Mouse (Mus musculus): Measurements from ENCODE around the gene AC141477.1. TPM values are rescaled to one million over a fixed set of nuclear protein-coding genes. Genes with fewer than 3 reads are reported as not detected.

AC141477.1 gene
- not detected in 2 replicates for polyA plus RNA-seq (2012; rRNA removed; ENCODE audit: low replicate concordance)

DNA sequence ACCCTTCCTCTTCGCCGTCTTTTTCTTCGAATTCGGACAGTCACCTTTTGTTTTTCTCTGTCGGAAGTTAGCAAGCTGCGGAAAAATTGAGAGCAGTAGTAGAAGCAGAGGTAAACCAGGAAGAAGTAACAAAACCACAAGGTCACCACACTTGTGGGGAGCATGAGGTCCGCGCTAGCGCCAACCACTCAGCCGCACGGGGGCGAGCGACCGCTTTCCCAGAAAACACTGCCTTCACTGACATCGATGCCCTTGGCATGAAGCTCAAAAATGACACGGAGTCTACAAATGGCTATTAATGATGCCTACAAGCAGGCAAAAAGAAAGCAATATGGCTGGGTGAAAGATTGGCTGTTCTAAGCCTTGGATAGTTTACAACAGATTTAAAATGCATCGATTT is at the start of gene AC141477.1:
Gene AC141477.1 (minus strand): TSS at position 164 of the 400 bp plus-strand sequence.

DNA sequence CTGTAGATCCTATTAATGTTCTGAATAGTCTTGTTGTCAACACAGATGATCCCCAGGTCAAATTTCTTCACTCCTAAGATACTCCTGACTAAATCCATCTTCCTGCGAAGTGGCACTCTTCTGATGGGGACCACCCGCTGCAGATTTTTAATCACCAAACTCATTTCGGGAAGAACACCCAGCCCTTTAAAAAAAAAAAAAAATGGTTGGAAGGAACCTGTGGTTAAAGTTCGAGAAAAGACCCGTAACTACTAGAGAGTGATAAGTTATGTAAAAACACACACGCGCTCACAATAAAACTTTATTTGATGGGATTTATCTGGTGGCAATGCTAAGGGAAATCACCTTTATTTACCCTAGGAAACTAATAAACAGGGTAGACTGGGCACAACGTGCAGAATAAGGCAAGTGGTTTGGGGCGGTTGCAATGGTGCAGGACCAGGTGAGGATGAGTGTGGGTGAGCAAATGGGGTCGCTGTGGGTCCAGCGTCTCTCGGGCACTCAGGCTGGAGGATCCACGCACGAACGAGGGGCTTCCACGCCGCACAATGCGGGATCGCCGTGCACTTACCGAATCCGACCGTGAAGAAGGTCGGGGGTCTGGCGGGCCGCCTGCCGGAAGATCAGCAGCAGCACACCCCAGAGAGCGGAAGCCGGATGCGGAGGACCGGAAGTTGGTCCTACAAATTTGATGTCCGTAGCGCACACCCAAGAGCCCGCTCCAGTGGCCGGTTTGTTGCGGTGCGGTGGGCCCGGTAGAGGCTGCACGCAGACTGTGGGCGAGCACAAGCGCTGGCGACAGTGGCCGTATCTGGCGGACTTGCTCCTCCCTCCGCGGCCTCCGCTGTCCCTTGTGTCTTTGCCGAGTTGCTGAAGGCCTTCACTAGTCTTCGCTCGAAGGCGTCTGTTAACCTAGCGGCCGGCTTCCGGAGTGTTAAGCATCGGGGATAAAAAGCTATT is 28.2 kb upstream of the AC141477.1 start, which contains the start of the genes Mcm3ap and Ybey:
Gene Mcm3ap (plus strand): TSS at position 725 of the 960 bp plus-strand sequence.
Gene Ybey (minus strand): TSS at position 912 of the 960 bp plus-strand sequence.

DNA sequence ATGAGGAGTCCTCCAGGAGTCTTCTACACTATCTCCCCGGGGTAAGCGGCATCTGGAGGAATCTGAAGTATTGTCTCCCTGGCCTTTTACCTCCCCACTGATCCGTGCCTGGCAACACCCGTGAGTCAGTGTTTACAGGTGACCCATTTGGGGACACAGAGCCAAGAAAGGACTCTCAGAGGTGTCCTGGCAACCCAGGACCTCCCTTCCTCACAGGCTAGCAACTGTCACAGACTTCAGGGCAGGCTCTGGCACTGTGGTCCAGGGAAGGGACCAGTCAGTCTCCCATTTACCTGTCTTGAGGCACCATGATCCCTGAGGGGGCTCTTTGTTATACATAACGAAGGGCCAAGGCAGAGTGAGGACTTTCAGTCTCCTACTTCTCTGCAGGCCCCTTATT is 8.6 kb upstream of the AC141477.1 start, which contains the start of gene 2610028H24Rik:
Gene 2610028H24Rik (plus strand): TSS at position 231 of the 400 bp plus-strand sequence.

DNA sequence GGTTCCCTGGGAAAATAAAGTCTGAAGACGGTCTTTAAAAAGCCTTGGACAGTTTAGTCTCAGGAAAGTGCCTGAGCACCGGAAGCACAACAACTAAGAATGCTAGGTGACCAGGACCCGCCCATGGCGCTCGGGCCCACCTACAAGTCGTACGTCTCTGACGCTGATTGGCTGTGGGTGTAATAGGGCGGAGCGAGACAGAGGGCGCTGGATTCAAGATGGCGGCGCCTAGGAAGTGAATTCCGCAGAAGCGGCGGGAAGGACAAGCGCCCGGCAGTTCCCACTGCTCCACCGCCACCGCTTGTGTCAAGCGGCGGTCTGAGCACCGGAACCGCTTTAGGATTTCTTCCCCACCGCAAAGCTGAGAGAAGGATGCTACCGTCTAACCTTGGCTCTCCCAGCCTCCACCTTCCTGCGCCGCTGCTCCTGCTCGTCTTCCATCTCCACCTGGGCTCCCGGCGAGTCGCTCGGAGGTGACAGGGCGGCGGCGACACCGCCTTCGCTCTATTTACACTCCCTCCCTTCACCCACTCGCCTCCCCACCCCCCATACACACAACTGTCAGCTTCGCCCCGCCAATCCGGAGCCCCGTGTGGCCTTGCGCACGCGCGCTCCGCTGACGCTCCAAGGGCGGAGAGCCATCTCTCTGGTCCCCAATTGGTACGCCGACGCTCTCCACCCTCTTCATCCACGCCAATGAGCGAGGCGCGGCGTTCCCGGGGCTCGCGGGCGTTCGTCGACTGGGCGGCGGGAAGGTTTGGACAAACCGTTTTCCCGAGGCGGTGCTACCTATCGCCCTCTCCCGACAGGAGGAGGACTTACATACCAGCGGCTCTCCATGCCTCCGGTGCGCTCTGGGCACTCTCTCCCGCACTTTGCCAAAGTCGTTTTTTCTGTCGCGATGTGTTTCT is 2.2 kb upstream of the AC141477.1 start, which contains the start of gene Pcnt:
Gene Pcnt (minus strand): TSS at position 609 of the 911 bp plus-strand sequence.

Other genes starting within 250 kb of the AC141477.1 start
- 14.6 and 20.6 TPM in 2 replicates for gene Prmt2, start 202.6 kb downstream of the AC141477.1 start, polyA plus RNA-seq (2012; rRNA removed; ENCODE audit: low replicate concordance)
- gene S100b, start 186.6 kb downstream of the AC141477.1 start, polyA plus RNA-seq (2012; rRNA removed; ENCODE audit: low replicate concordance) = 0.44 and 1.6 TPM in 2 replicates
- gene Dip2a, start 95.2 kb downstream of the AC141477.1 start, polyA plus RNA-seq (2012; rRNA removed; ENCODE audit: low replicate concordance) = 7.9 and 8.9 TPM in 2 replicates
- gene Pcnt, start 2.3 kb upstream of the AC141477.1 start, polyA plus RNA-seq (2012; rRNA removed; ENCODE audit: low replicate concordance) = 7.0 and 7.6 TPM in 2 replicates
- not detected in 2 replicates for gene 2610028H24Rik, start 8.6 kb upstream of the AC141477.1 start, polyA plus RNA-seq (2012; rRNA removed; ENCODE audit: low replicate concordance)
- gene Mcm3ap, start 28.5 kb upstream of the AC141477.1 start, polyA plus RNA-seq (2012; rRNA removed; ENCODE audit: low replicate concordance) = 7.2 and 9.6 TPM in 2 replicates
- gene Ybey, start 28.7 kb upstream of the AC141477.1 start, polyA plus RNA-seq (2012; rRNA removed; ENCODE audit: low replicate concordance) = 3.3 and 4.8 TPM in 2 replicates
- gene Lss, start 91.1 kb upstream of the AC141477.1 start, polyA plus RNA-seq (2012; rRNA removed; ENCODE audit: low replicate concordance) = 7.3 and 24.3 TPM in 2 replicates
- not detected in 2 replicates for gene Spatc1l, start 121.8 kb upstream of the AC141477.1 start, polyA plus RNA-seq (2012; rRNA removed; ENCODE audit: low replicate concordance)
- gene Ftcd, start 135.2 kb upstream of the AC141477.1 start, polyA plus RNA-seq (2012; rRNA removed; ENCODE audit: low replicate concordance) = 0.04 TPM in 1 of 2 replicates, not detected in the other
- gene Col6a2, start 183.2 kb upstream of the AC141477.1 start, polyA plus RNA-seq (2012; rRNA removed; ENCODE audit: low replicate concordance) = 77.2 and 77.4 TPM in 2 replicates